Mouse (Mus musculus) right cerebral cortex, postnatal 10 days (tissue): Measurements from ENCODE around the gene Med19.
"Not testable (repeated sequence)": the region's sequence is repeated elsewhere in the genome, so short reads cannot be mapped to it uniquely, and the experiment has no call there.

Source experiments
- DNase-seq, 2 experiments: peaks; one replicate each; pipeline ENCODE4 v3.0.0; 2021; ENCODE audit warnings: low spot score in 2 of 2

The Med19 gene

DNA sequence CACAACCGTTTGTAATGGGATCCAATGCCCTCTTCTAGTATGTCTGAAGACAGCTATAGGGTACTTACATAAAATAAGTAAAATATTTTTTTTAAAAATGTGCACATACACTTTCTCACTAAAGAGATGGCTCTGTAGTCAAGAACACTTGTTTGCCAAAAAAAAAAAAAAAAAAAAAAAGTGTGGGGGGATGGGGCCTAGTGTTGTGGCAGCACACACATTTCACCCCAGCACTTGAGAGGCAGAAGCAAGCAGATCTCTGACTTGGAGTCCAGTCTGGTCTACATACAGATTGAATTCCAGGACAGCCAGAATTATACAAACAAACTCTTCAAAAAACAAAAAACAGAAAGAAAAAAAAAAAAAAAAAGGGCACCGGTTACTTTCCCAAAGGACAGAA, 42.5 kb downstream of the Med19 start:
- DNase-seq = no peak

- no peak for DNase-seq
Measured at GRCm38 (mm10) chr2:84721182-84721581, 43.0 kb downstream of the Med19 start.

GRCm38 (mm10) chr2:84723856-84724255, 45.7 kb downstream of the Med19 start:
- no peak for DNase-seq

GRCm38 (mm10) chr2:84725770-84726169, 47.6 kb downstream of the Med19 start:
- DNase-seq = no peak

DNA sequence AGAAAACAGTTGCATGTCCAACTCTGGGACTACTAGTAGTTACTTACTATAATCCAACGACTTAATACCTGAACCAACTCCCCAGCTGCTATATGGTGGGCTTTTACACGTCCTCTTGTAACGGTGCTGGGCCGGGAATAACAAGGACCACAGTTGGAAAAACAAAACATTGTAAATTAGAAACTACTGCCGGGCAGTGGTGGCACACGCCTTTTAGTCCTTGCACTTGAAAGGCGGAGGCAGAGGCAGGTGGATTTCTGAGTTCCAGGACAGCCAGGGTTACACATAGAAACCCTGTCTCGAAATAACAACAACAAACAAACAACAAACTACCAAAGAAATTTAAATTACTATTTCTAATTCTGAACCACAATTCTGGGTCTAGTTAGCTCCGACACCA, 48.5 kb downstream of the Med19 start:
- DNase-seq = no peak

DNA sequence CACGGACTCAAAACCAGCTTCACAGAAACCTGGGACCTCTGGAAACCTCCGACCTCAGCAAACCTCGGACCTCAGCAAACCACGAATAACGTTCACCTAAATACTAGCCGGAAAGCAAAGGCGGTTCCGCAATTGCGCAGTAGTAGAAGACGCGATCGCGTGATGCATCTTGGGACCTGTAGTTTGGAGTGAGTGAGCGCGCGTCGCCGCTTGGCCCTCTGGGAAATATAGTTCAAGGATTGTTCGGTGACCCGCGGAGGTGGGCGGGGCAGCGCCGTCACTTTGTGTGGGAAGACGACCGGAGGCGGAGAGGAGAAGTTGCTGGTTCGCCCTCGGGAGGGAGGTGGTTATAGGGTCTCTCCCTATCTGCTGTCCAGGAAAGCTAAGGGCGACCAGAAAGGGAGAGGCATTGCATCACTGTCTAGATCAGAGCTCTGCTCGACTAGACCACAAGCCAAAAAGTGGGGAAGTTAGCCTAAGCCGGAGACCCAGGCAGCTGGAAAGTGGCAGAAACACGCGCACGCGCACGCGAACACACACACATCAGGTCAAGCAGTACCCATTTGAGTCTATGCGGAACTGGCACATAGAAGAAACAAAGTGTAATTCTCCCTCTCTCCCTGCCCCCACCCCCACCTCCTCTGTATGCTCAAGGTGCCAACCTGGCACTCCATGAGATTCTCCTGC, 49.1 kb downstream of the Med19 start, which contains the start of gene Clp1:
Gene Clp1 (minus strand): TSS at position 179 of the 687 bp plus-strand sequence.
- peak; percentile 97 to 98 for DNase-seq

GRCm38 (mm10) chr2:84728191-84728590, 50.0 kb downstream of the Med19 start:
- not testable (repeated sequence) for DNase-seq

DNA sequence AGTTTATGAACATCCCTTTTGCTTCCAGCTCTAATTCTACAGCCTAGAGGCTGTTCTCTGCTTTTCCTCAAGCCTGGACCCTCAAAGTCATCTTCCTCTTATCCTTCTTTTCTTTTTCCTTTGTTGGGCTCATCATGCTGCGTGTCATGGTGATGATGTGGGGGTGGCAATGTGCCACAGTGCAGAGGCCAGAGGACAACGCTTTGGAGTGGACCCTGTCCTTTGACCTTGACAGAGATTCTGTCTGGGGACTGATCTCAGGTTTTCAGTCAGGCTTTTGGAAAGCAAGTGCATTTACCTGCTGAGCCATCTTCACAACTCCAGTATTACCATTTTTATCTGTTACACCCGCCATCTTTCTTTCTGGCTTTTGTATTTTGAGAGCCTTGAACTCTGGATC, 53.0 kb downstream of the Med19 start:
- no peak for DNase-seq

- DNase-seq = no peak
Measured at GRCm38 (mm10) chr2:84732394-84732793, 54.2 kb downstream of the Med19 start.

GRCm38 (mm10) chr2:84733579-84734300, 55.5 kb downstream of the Med19 start, which contains the start of gene Ypel4:
Gene Ypel4, plus strand, starts transcription at chr2:84734058.
- peak; percentile 79 to 83 for DNase-seq

DNA sequence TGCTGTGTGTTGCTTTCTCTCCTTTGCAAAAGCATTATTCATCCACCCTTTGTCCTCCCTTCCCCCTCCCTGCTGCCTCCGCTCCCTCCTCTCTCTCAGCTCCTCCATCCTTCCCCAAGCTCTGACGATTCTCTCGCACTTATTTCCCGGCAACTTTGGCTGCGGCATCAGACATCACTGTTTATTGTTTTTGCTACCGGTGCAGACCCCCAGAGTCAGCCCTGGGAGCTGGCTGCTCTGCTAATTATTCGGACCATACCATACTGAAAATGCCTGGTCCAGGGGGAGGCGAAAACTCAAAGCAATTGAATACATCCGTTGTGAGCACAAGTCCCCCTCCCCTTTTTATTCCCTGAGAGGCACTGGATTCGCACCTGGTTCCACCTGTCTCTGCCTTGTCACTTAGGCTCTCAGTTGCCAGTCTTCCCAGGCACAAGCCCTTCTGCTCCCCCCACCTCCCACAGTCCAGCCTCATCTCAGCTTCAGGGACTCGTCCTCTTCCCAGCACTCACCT, 56.2 kb downstream of the Med19 start:
- peak; percentile 47 to 60 for DNase-seq

GRCm38 (mm10) chr2:84734919-84735318, 56.7 kb downstream of the Med19 start:
- DNase-seq = no peak

DNA sequence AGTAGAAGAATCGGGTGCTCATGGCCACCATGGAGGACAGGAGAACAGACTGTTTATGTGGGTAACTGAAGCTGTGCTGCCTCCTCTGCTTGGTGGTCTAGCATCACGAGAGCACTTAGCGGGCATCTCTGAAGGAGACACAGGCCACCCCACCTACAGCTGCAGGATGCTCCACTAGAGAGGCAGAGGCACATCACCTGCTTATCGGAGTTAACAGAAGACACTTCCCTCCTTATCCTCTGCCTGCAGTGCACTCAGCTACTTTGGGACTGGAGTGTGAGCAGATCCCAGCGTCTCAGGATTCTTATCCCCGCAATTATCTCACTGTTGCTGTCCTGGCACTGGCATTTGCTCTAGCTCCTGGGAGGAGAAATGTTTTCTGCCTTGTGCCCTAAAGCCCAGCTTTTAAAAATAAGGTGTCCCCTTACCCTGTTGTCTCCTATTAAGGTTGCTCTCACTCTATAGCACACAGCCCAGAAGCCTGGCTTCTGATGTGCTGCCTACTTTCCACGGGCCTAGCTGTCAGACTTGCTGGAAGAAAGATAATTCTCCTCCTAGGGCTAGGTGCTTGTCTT, 57.2 kb downstream of the Med19 start:
- peak in 1 of 2 experiments; percentile 31 for DNase-seq

GRCm38 (mm10) chr2:84736312-84737161, 58.3 kb downstream of the Med19 start:
- peak in 1 of 2 experiments; percentile 33 for DNase-seq

- no peak for DNase-seq
Measured at GRCm38 (mm10) chr2:84737451-84737925, 59.3 kb downstream of the Med19 start.
